In the genomic region with DNA sequence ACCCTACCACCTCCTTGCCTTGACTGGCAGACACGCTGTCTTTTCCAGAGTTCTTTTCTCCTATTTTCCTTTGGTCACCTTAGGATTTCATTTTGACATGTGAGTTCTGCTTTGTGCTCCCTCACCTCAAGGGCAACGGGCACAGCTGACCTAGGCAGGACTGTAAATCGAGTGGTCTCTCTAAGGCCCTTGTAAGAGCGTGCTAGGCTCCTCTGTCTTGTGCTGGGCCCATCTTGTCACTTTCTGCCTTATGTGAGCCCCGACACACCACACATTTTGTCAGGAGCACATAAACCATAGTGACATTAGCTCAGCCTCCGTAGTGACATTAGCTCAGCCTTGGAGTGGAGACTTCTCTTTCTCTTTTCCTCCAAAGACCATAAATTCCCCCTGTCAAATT, we compare ENCODE assay signal across 28 mouse cellular contexts.
"Had no signal": no experiment of that assay in that cellular context is flagged by ENCODE, and none has a peak within 500 bp of the region (broad histone marks: within the 10 kb centered on the region; RNA-seq: fewer than 3 reads in every experiment).

No protein-coding gene starts in this region.

- H3K9me3 ChIP-seq: heart, embryonic 15.5 days; intestine, embryonic 15.5 days; kidney, embryonic 15.5 days; limb, embryonic 15.5 days; liver, embryonic 12.5 days had no signal

- H3K4me2 ChIP-seq: heart, embryonic 11.5 days; heart, embryonic 13.5 days; heart, embryonic 15.5 days; hindbrain, embryonic 12.5 days; hindbrain, embryonic 14.5 days; intestine, embryonic 15.5 days; kidney, embryonic 15.5 days; limb, embryonic 13.5 days; limb, embryonic 15.5 days; liver, embryonic 12.5 days had no signal

- H3K36me3 ChIP-seq: heart, embryonic 13.5 days; heart, embryonic 15.5 days; hindbrain, embryonic 10.5 days; hindbrain, embryonic 12.5 days; intestine, embryonic 15.5 days; kidney, embryonic 15.5 days; limb, embryonic 13.5 days; limb, embryonic 15.5 days; liver, embryonic 12.5 days had no signal

- H3K27me3 ChIP-seq: heart, embryonic 13.5 days; heart, embryonic 15.5 days; hindbrain, embryonic 12.5 days; intestine, embryonic 15.5 days; kidney, embryonic 15.5 days; limb, embryonic 13.5 days; limb, embryonic 15.5 days; liver, embryonic 12.5 days had no signal

- DNase-seq: gastrocnemius, adult 2 months; gastrocnemius, postnatal 10 days; gastrocnemius, postnatal 25 days; heart, adult 2 months; heart, postnatal 14 days; heart, postnatal 4 days; kidney, adult 2 months; kidney, adult 9 months; kidney, postnatal 10 days; kidney, postnatal 25 days; kidney, postnatal 4 days had no signal

- H3K4me1 ChIP-seq: intestine, embryonic 15.5 days; liver, embryonic 12.5 days had no signal

- ATAC-seq: hindbrain, embryonic 16.5 days; inflammation-experienced regulatory T-cells, adult 6 months; intestine, embryonic 15.5 days; intestine, postnatal 0 days; liver, embryonic 12.5 days had no signal

- H3K27ac ChIP-seq: gastrocnemius, adult 2 months; heart, adult 2 months; heart, embryonic 13.5 days; heart, embryonic 15.5 days; hindbrain, embryonic 10.5 days; hindbrain, embryonic 12.5 days; hindbrain, embryonic 14.5 days; intestine, embryonic 15.5 days; kidney, embryonic 15.5 days; layer of hippocampus, adult 2 months; left cerebral cortex, adult 2 months; limb, embryonic 13.5 days; limb, embryonic 15.5 days; liver, embryonic 12.5 days; liver, embryonic 14.5 days had no signal

- H3K9ac ChIP-seq: heart, embryonic 13.5 days; heart, embryonic 15.5 days; hindbrain, embryonic 12.5 days; hindbrain, embryonic 14.5 days; intestine, embryonic 15.5 days; kidney, embryonic 15.5 days; limb, embryonic 13.5 days; limb, embryonic 15.5 days; liver, embryonic 12.5 days; liver, embryonic 14.5 days had no signal

- H3K4me3 ChIP-seq: gastrocnemius, adult 2 months; heart, adult 2 months; heart, embryonic 13.5 days; heart, embryonic 15.5 days; hindbrain, embryonic 10.5 days; hindbrain, embryonic 12.5 days; intestine, embryonic 15.5 days; kidney, embryonic 15.5 days; layer of hippocampus, adult 2 months; left cerebral cortex, adult 2 months; limb, embryonic 13.5 days; limb, embryonic 15.5 days; liver, embryonic 12.5 days had no signal
